In genomic region chr5:109867221-109867620, GRCm38 (mm10) we compare ENCODE assay signal across 7 mouse cellular contexts. TPM values are rescaled to one million over a fixed set of nuclear protein-coding genes. Genes with fewer than 3 reads are reported as not detected.
A peak's percentile ranks its signal among the peaks of the same experiment; 100 is the strongest.
DNase-seq lines count a peak whose midpoint lies in the region; ATAC-seq and TF ChIP-seq lines count a peak whose summit lies in the region.
"Not testable (repeated sequence)": the region's sequence is repeated elsewhere in the genome, so short reads cannot be mapped to it uniquely, and the experiment has no call there.

No protein-coding gene starts in this region.

- peak; percentile 18 for DNase-seq in MN1 (ENCODE audit: low spot score)
- DNase-seq in induced T-regulatory cell, adult 2 months (ENCODE audit: low read depth), result peak; percentile 34
- DNase-seq in lung, postnatal 0 days (ENCODE audit: low spot score); neural tube, embryonic 11.5 days (ENCODE audit: low spot score): not testable (repeated sequence)

- not testable (repeated sequence) for H3K4me1 ChIP-seq in embryonic fibroblast, embryonic 13.5 days (ENCODE audit: control insufficient read depth, insufficient read depth, low read length); heart, embryonic 12.5 days (replicated peaks); limb, embryonic 12.5 days (replicated peaks); lung, postnatal 0 days (ENCODE audit: insufficient read depth, low read depth, low read length); neural tube, embryonic 11.5 days (ENCODE audit: control insufficient read depth, insufficient read depth, low read length)

- not testable (repeated sequence) for TF ChIP-seq CTCF in embryonic fibroblast, embryonic 13.5 days (IDR thresholded peaks at IDR 0.05; ENCODE audit: borderline replicate concordance, insufficient read depth, low read length); lung, postnatal 0 days (IDR thresholded peaks at IDR 0.05)

- not testable (repeated sequence) for ATAC-seq in heart, embryonic 12.5 days (ENCODE audit: insufficient number of reproducible peaks, low FRiP score); limb, embryonic 12.5 days (ENCODE audit: insufficient number of reproducible peaks, insufficient read depth, low FRiP score, low TSS enrichment, low read depth); lung, postnatal 0 days
- 0 out of 2 replicates have a peak, but pooled peaks have one; percentile 5 for ATAC-seq in neural tube, embryonic 11.5 days (ENCODE audit: insufficient read depth, low FRiP score, low TSS enrichment)

- peak overlapping the region; percentile 62 for H3K4me2 ChIP-seq in heart, embryonic 12.5 days
- peak overlapping the region; percentile 55 for H3K4me2 ChIP-seq in limb, embryonic 12.5 days
- peak overlapping the region; percentile 59 for H3K4me2 ChIP-seq in lung, postnatal 0 days (replicated peaks; ENCODE audit: low read depth, low read length)
- peak overlapping the region; percentile 49 for H3K4me2 ChIP-seq in neural tube, embryonic 11.5 days (ENCODE audit: low read depth)

- H3K4me3 ChIP-seq in embryonic fibroblast, embryonic 13.5 days (ENCODE audit: insufficient read depth, low read length), result peak overlapping the region; percentile 68
- H3K4me3 ChIP-seq in heart, embryonic 12.5 days, result peak overlapping the region; percentile 67
- peak overlapping the region; percentile 57 for H3K4me3 ChIP-seq in limb, embryonic 12.5 days (replicated peaks)
- peak overlapping the region; percentile 56; the same call in 1 of the 2 replicates for H3K4me3 ChIP-seq in lung, postnatal 0 days (ENCODE audit: low read depth, low read length)
- H3K4me3 ChIP-seq in neural tube, embryonic 11.5 days (ENCODE audit: low read depth, low read length), result peak overlapping the region; percentile 57

- not testable (repeated sequence) for H3K27me3 ChIP-seq in heart, embryonic 12.5 days (replicated peaks); limb, embryonic 12.5 days; lung, postnatal 0 days (replicated peaks; ENCODE audit: insufficient read depth, low read length); neural tube, embryonic 11.5 days (ENCODE audit: control insufficient read depth, insufficient read depth, low read length)

- TF ChIP-seq EP300 in lung, postnatal 0 days (IDR thresholded peaks at IDR 0.05), result not testable (repeated sequence)

- not testable (repeated sequence) for H3K9me3 ChIP-seq in heart, embryonic 12.5 days (replicated peaks); limb, embryonic 12.5 days; lung, postnatal 0 days (ENCODE audit: low read length); neural tube, embryonic 11.5 days (ENCODE audit: control insufficient read depth, low read length)

- H3K9ac ChIP-seq in heart, embryonic 12.5 days, result not testable (repeated sequence)
- 0 out of 2 replicates have a peak overlapping the region, but pooled peaks have one; percentile 69 for H3K9ac ChIP-seq in limb, embryonic 12.5 days (replicated peaks)
- H3K9ac ChIP-seq in lung, postnatal 0 days (replicated peaks; ENCODE audit: low read depth), result peak overlapping the region; percentile 44
- peak overlapping the region; percentile 32; the same call in 1 of the 2 replicates for H3K9ac ChIP-seq in neural tube, embryonic 11.5 days (ENCODE audit: low read length)

- not testable (repeated sequence) for H3K36me3 ChIP-seq in heart, embryonic 12.5 days; limb, embryonic 12.5 days; lung, postnatal 0 days (ENCODE audit: insufficient read depth, low read length); neural tube, embryonic 11.5 days (ENCODE audit: control insufficient read depth, insufficient read depth, low read length)

- TF ChIP-seq POLR2A in embryonic fibroblast, embryonic 13.5 days (IDR thresholded peaks at IDR 0.05; ENCODE audit: low read depth, low read length), result not testable (repeated sequence)

- H3K27ac ChIP-seq in embryonic fibroblast, embryonic 13.5 days (ENCODE audit: insufficient read depth, low read length); heart, embryonic 12.5 days (ENCODE audit: poor library complexity, severe bottlenecking); limb, embryonic 12.5 days; lung, postnatal 0 days (ENCODE audit: low read length); neural tube, embryonic 11.5 days (ENCODE audit: low read depth, low read length): not testable (repeated sequence)

RNA-seq across cellular contexts. Expression of gene Gm15446, which starts 56.0 kb away (rescaled TPM):
- polyA plus RNA-seq in embryonic fibroblast, embryonic 13.5 days (2011; ENCODE audit: insufficient read length, low read depth, missing spikeins), result 1.2 and 6.8 TPM in 2 replicates
- polyA plus RNA-seq in heart, embryonic 12.5 days (2016; fragmentation: Nextera tagmentation; extraction: Ambion mirVana), result 0.19 and 0.27 TPM in 2 replicates
- polyA plus RNA-seq in limb, embryonic 12.5 days (2016; fragmentation: Nextera tagmentation; extraction: Ambion mirVana), result 0.72 and 0.89 TPM in 2 replicates
- polyA plus RNA-seq in lung, postnatal 0 days (2015; fragmentation: Nextera tagmentation; extraction: Ambion mirVana), result 0.24 and 0.64 TPM in 2 replicates
- 0.57 and 0.76 TPM in 2 replicates for polyA plus RNA-seq in neural tube, embryonic 11.5 days (2014; fragmentation: Nextera tagmentation; extraction: Ambion mirVana)
